Mouse (Mus musculus): ENCODE measurements around the gene Mgrn1. TPM values are rescaled to one million over a fixed set of nuclear protein-coding genes. Genes with fewer than 3 reads are reported as not detected.

Mgrn1 gene
- polyA plus RNA-seq, 1 experiment from 2014 or later, result 75.6 TPM

DNA sequence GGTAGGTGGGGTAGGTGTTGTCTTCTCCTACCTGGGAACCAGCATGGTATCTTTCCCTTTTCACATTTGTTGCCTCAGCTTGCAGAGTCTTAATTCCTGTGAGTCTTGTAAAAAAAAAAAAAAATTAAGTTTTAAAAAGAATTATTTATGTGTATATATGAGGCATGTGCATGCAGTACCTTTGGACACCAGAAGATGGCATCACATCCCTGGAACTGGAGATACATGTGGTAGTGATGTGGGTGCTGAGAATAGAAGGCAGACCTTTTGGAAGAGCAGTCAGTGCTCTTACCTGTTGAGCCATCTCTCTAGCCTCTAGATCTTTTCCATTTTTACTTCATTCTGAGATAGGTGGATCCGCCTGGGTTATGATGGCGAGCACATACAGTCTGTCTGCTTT lies 23.7 kb downstream of the Mgrn1 start:
- peaks cover 16% of the 10 kb centered on the region for H3K36me3 ChIP-seq (ENCODE audit: insufficient read depth, low read length)

DNA sequence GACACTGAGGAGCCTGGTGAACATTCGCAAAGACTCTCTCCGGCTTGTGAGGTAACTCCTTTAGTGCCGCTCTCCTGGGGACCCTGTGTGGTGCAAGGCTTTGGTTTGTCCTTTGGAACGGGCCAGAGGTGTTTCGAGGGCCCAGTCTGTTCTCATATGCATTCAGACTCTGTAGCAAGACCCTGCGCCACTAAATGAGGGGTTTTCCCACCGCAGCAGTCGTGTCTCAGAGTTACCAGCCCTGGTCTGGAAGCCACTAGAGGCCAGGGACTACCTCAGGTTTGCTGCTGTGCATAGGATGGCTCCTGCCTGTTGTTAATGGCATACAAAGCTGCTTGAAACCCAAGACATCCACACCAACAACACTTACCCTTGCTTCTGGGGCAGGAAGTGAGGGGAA lies 24.7 kb downstream of the Mgrn1 start:
- H3K27ac ChIP-seq (ENCODE audit: low read length), result no peak overlapping the region
- DNase-seq (ENCODE audit: low spot score), result no peak
- no peak for ATAC-seq
- no peak overlapping the region for H3K4me2 ChIP-seq (replicated peaks; ENCODE audit: low read depth, low read length)
- 94% methylated on average over 8 of the region's 8 CpGs for WGBS
- H3K4me3 ChIP-seq (ENCODE audit: low read depth, low read length), result no peak overlapping the region
- peaks cover 16% of the 10 kb centered on the region for H3K4me1 ChIP-seq (ENCODE audit: insufficient read depth, low read depth, low read length)
- TF ChIP-seq CTCF (IDR thresholded peaks at IDR 0.05) (no peak), EP300 (IDR thresholded peaks at IDR 0.05) (no peak)
- no peak overlapping the region for H3K9ac ChIP-seq (replicated peaks; ENCODE audit: low read depth)
- peaks cover 22% of the 10 kb centered on the region for H3K36me3 ChIP-seq (ENCODE audit: insufficient read depth, low read length)
- no peaks in the 10 kb centered on the region for H3K9me3 ChIP-seq (ENCODE audit: low read length)
- no peaks in the 10 kb centered on the region for H3K27me3 ChIP-seq (replicated peaks; ENCODE audit: insufficient read depth, low read length)

More for the DNA sequence above, 23.7 kb downstream of the Mgrn1 start:
- Histone ChIP-seq H3K27me3 (replicated peaks; ENCODE audit: insufficient read depth, low read length) (no peaks in the 10 kb centered on the region), H3K9ac (replicated peaks; ENCODE audit: low read depth) (no peak overlapping the region), H3K4me3 (ENCODE audit: low read depth, low read length) (no peak overlapping the region), H3K4me1 (ENCODE audit: insufficient read depth, low read depth, low read length) (peaks cover 16% of the 10 kb centered on the region), H3K4me2 (replicated peaks; ENCODE audit: low read depth, low read length) (no peak overlapping the region), H3K9me3 (ENCODE audit: low read length) (no peaks in the 10 kb centered on the region), H3K27ac (ENCODE audit: low read length) (no peak overlapping the region)
- 96% methylated on average over 2 of the region's 2 CpGs for WGBS
- TF ChIP-seq CTCF (IDR thresholded peaks at IDR 0.05), result peak; percentile 64
- TF ChIP-seq EP300 (IDR thresholded peaks at IDR 0.05), result no peak
- no peak for DNase-seq (ENCODE audit: low spot score)
- ATAC-seq, result no peak

DNA sequence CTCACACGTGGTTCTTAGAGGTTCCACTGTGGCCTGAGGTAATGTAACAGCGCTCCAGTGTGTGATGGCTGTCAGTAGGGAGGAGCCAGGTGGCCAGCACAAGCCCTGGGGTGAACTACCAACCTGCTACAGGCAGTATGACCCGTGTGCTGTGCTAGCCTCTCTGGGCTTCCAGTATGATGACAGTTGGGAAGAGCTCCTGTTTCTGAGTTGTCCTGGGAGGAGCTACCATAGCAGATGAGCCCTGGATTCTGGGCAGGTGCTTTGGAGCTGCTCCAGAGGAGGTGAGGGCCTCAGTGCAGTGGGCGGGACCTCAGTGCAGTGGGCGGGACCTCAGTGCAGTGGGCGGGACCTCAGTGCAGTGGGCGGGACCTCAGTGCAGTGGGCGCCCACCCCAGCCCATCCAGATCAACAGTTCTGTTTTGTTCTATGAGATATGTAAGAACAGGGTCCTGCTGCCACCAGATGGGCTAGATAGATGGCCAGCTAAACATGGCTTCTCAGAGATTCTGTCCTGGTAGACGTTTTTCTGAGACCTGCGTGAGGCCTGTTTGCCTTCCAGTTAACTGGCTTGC lies 26.1 kb downstream of the Mgrn1 start:
- Histone ChIP-seq H3K9ac (replicated peaks; ENCODE audit: low read depth) (no peak overlapping the region), H3K36me3 (ENCODE audit: insufficient read depth, low read length) (peaks cover 34% of the 10 kb centered on the region), H3K4me2 (replicated peaks; ENCODE audit: low read depth, low read length) (no peak overlapping the region), H3K4me1 (ENCODE audit: insufficient read depth, low read depth, low read length) (peaks cover 16% of the 10 kb centered on the region), H3K9me3 (ENCODE audit: low read length) (no peaks in the 10 kb centered on the region), H3K4me3 (ENCODE audit: low read depth, low read length) (no peak overlapping the region), H3K27me3 (replicated peaks; ENCODE audit: insufficient read depth, low read length) (no peaks in the 10 kb centered on the region), H3K27ac (ENCODE audit: low read length) (peak overlapping the region; percentile 93)
- ATAC-seq, result no peak
- WGBS, result 74% methylated on average over 10 of the region's 10 CpGs
- TF ChIP-seq CTCF (IDR thresholded peaks at IDR 0.05), result no peak
- no peak for TF ChIP-seq EP300 (IDR thresholded peaks at IDR 0.05)
- no peak for DNase-seq (ENCODE audit: low spot score)

DNA sequence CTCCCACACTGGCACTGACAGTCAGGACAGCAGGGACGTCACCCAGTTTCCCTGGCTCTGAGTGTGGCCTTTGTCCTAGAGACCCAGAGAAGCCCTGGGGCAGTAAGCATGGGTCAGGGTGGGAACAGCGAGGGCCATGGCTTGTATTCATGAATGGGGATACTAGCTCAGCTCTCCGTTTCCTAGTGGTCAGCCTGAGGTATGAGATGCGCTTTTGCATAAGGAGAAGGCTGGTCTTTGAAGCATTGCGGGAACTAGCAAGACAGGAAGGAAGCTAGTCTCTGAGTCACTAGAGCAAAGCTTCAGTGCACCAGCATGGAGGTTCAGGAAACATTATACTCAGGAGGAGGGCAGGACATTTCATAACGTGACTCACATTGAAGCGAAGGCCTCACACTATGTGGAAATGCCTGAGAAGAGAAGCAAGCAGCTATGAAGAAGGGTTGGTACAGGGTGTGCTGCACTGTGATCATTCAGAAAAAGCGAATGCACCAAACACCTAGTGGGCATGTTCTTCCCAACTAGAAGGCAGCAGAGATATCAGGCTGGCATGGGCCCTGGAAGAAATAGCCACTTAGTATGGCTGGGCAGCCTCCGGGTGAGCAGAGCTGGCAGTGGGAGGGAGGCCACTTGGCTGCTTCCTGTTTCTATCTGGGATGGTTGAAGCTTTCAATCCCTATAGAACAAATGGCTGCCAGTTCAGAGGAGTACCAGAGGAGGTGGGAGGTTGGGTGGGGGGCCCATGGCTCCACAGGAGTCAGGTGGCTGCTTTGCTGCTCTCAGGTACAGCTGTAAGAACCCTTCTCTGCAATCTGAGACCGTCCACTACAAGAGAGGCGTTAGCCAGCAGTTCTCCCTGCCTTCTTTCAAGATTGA lies 27.1 kb downstream of the Mgrn1 start:
- peaks cover 34% of the 10 kb centered on the region for H3K36me3 ChIP-seq (ENCODE audit: insufficient read depth, low read length)
- H3K9me3 ChIP-seq (ENCODE audit: low read length), result no peaks in the 10 kb centered on the region
- WGBS, result 52% methylated on average over 11 of the region's 11 CpGs
- no peak overlapping the region for H3K9ac ChIP-seq (replicated peaks; ENCODE audit: low read depth)
- ATAC-seq (peak; percentile 61), DNase-seq (ENCODE audit: low spot score) (peak; percentile 85)
- H3K27ac ChIP-seq (ENCODE audit: low read length), result peak overlapping the region; percentile 93
- peaks cover 16% of the 10 kb centered on the region for H3K4me1 ChIP-seq (ENCODE audit: insufficient read depth, low read depth, low read length)
- peak; percentile 39 for TF ChIP-seq CTCF (IDR thresholded peaks at IDR 0.05)
- TF ChIP-seq EP300 (IDR thresholded peaks at IDR 0.05), result peak; percentile 35; the same call in 1 of the 2 replicates
- peak overlapping the region; percentile 28 for H3K4me2 ChIP-seq (replicated peaks; ENCODE audit: low read depth, low read length)
- no peaks in the 10 kb centered on the region for H3K27me3 ChIP-seq (replicated peaks; ENCODE audit: insufficient read depth, low read length)
- H3K4me3 ChIP-seq (ENCODE audit: low read depth, low read length), result no peak overlapping the region

DNA sequence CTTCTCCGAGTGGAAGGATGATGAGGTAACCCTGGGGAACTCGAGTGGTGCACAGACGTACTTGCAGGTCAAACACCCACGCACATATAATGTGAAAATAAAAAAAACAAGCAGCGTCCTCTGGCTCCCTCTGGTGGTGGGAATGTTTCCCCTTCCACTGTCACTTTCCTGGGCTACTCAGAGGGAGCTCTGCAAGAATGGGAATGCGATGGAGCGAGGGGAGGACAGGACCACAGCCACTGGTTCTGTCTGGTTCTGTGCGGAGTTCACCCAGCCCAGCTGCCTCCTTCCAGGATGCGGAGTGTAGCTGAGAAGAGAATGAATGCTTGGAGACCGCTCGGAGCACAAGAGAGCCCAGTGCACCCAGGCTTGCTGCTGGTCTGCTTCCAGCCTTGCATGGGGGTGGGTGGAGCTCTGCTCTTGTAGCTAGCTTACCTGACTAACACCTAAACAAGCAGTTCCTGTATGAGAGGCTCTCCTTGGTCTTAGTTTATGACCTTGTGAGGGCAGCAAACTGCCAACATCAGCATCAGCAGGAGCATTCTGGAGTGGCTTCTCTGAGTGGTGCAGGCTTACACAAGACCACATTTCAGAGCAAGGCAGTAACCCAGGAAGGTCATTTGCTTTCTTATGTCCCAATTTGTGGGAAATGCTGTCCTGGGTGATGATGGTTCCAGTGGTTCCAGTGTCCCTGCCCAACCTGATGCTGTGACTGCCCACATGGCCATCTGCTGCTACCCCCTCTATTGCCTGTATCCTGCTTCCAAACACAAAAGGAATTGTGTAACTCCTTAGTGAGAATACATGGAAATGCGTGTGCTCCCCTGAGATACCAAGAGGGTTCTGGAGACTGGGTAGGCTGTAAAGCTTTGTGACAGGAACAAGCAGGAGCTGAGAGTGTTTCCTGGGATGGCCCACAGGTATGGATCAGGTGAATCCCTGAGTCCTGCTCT lies 28.0 kb downstream of the Mgrn1 start:
- Histone ChIP-seq H3K4me1 (ENCODE audit: insufficient read depth, low read depth, low read length) (peaks cover 16% of the 10 kb centered on the region), H3K9ac (replicated peaks; ENCODE audit: low read depth) (no peak overlapping the region), H3K36me3 (ENCODE audit: insufficient read depth, low read length) (peaks cover 34% of the 10 kb centered on the region), H3K4me2 (replicated peaks; ENCODE audit: low read depth, low read length) (peak overlapping the region; percentile 28), H3K27ac (ENCODE audit: low read length) (peak overlapping the region; percentile 93), H3K9me3 (ENCODE audit: low read length) (no peaks in the 10 kb centered on the region), H3K27me3 (replicated peaks; ENCODE audit: insufficient read depth, low read length) (no peaks in the 10 kb centered on the region), H3K4me3 (ENCODE audit: low read depth, low read length) (no peak overlapping the region)
- peak; percentile 88 for ATAC-seq
- TF ChIP-seq EP300 (IDR thresholded peaks at IDR 0.05) (no peak; the same call in none of the 2 replicates), CTCF (IDR thresholded peaks at IDR 0.05) (peak; percentile 99)
- WGBS, result 28% methylated on average over 12 of the region's 12 CpGs
- DNase-seq (ENCODE audit: low spot score), result peak; percentile 96
